Mouse (Mus musculus): ENCODE results near the gene Cpa4. TPM values are rescaled to one million over a fixed set of nuclear protein-coding genes. Genes with fewer than 3 reads are reported as not detected.
A peak's percentile ranks its signal among the peaks of the same experiment; 100 is the strongest.

Cpa4 gene
- polyA plus RNA-seq, 1 experiment from 2014 or later, result 0.08 TPM

DNA sequence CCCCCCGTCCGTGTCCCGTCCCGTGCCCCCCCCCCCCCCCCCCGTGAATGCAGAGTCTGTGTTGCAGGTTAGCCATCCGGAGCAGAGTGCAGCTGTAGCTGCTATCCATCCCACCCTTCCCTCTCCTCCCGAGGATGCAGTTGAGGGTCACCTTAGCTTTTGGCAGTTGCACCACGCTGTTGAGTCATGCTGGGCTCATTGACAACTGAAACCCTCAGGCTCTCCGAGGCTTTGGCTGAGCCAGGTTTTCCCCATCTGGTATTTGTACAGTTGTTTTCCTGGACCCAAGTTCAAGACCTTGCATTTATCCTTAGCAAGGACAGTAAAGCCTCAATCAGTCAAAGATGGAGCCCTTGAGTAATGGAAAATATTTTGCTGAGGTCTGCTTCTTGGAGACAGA is 12.1 kb upstream of the Cpa4 start:
- no peak overlapping the region for H3K9ac ChIP-seq (ENCODE audit: low read length)
- H3K27ac ChIP-seq (ENCODE audit: low read length), result no peak overlapping the region
- peaks cover 5% of the 10 kb centered on the region for H3K4me1 ChIP-seq (replicated peaks; ENCODE audit: control insufficient read depth, insufficient read depth, low read length)
- no peaks in the 10 kb centered on the region for H3K27me3 ChIP-seq (ENCODE audit: control insufficient read depth, insufficient read depth, low read depth, low read length)
- 23% methylated on average over 3 of the region's 9 CpGs for WGBS
- H3K4me2 ChIP-seq (ENCODE audit: low read depth, low read length), result no peak overlapping the region
- no peak overlapping the region for H3K4me3 ChIP-seq (ENCODE audit: low read length)
- no peak for ATAC-seq (ENCODE audit: low read depth)
- no peaks in the 10 kb centered on the region for H3K36me3 ChIP-seq (ENCODE audit: control insufficient read depth, insufficient read depth, low read length)
- no peaks in the 10 kb centered on the region for H3K9me3 ChIP-seq (ENCODE audit: control insufficient read depth, low read length)

DNA sequence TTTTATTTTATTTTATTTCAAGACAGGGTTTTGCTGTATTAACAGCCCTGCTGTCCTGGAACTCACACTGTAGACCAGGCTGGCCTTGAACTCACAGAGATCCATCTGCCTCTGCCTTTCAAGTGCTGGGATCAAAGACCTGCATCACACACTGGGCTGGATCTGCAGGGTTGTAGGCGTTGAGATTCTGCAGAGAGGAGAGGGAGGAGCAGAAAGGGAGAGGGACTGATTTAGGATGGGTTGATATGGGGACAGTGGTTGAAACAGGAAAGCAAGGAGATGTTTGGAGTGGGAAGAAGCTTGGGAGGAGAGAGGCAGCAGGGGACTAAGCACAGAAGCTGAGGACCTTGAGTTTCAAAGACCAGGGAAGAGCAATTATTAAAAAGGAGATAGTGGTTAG is 8.4 kb upstream of the Cpa4 start:
- H3K36me3 ChIP-seq (ENCODE audit: control insufficient read depth, insufficient read depth, low read length), result no peaks in the 10 kb centered on the region
- H3K9me3 ChIP-seq (ENCODE audit: control insufficient read depth, low read length), result no peaks in the 10 kb centered on the region
- H3K4me1 ChIP-seq (replicated peaks; ENCODE audit: control insufficient read depth, insufficient read depth, low read length), result no peaks in the 10 kb centered on the region; the same call in 1 of the 2 replicates
- H3K27me3 ChIP-seq (ENCODE audit: control insufficient read depth, insufficient read depth, low read depth, low read length), result no peaks in the 10 kb centered on the region
- H3K4me2 ChIP-seq (ENCODE audit: low read depth, low read length), result no peak overlapping the region
- H3K4me3 ChIP-seq (ENCODE audit: low read length), result no peak overlapping the region
- 60% methylated on average over 1 of the region's 1 CpGs for WGBS
- no peak overlapping the region for H3K9ac ChIP-seq (ENCODE audit: low read length)
- no peak overlapping the region for H3K27ac ChIP-seq (ENCODE audit: low read length)
- ATAC-seq (ENCODE audit: low read depth), result no peak

- no peak overlapping the region for H3K4me3 ChIP-seq (ENCODE audit: low read length)
- H3K9ac ChIP-seq (ENCODE audit: low read length), result no peak overlapping the region
- ATAC-seq (ENCODE audit: low read depth), result no peak
- H3K4me1 ChIP-seq (replicated peaks; ENCODE audit: control insufficient read depth, insufficient read depth, low read length), result no peaks in the 10 kb centered on the region
- no peak overlapping the region for H3K27ac ChIP-seq (ENCODE audit: low read length)
- no peaks in the 10 kb centered on the region for H3K9me3 ChIP-seq (ENCODE audit: control insufficient read depth, low read length)
- H3K4me2 ChIP-seq (ENCODE audit: low read depth, low read length), result no peak overlapping the region
- H3K27me3 ChIP-seq (ENCODE audit: control insufficient read depth, insufficient read depth, low read depth, low read length), result no peaks in the 10 kb centered on the region
- 65% methylated on average over 4 of the region's 4 CpGs for WGBS
- no peaks in the 10 kb centered on the region for H3K36me3 ChIP-seq (ENCODE audit: control insufficient read depth, insufficient read depth, low read length)
Observed at GRCm38 (mm10) chr6:30562132-30562531, 6.0 kb upstream of the Cpa4 start.

DNA sequence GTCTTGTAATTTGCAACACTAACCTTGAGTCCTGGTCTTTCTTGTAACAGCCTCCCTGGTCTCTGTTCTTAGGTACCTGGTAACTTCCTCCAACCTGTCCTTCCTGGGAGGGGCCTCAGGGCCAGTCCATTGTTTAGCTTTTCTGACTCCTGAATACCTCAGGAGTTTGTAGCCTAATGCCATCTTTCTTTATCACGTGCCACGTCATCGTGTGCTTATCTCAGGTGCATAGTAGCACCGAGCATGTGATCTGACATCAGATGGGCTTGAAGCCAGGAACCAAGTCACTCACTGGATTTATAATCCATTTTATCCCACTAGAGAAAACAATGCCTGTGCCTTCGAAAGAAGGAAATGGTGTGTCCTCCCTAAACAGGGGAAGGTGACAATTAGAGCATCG is 4.6 kb upstream of the Cpa4 start:
- no peaks in the 10 kb centered on the region for H3K9me3 ChIP-seq (ENCODE audit: control insufficient read depth, low read length)
- H3K4me2 ChIP-seq (ENCODE audit: low read depth, low read length), result no peak overlapping the region
- no peak overlapping the region for H3K27ac ChIP-seq (ENCODE audit: low read length)
- no peak overlapping the region for H3K9ac ChIP-seq (ENCODE audit: low read length)
- H3K4me1 ChIP-seq (replicated peaks; ENCODE audit: control insufficient read depth, insufficient read depth, low read length), result no peaks in the 10 kb centered on the region
- ATAC-seq (ENCODE audit: low read depth), result no peak
- 57% methylated on average over 6 of the region's 6 CpGs for WGBS
- no peaks in the 10 kb centered on the region for H3K27me3 ChIP-seq (ENCODE audit: control insufficient read depth, insufficient read depth, low read depth, low read length)
- no peak overlapping the region for H3K4me3 ChIP-seq (ENCODE audit: low read length)
- H3K36me3 ChIP-seq (ENCODE audit: control insufficient read depth, insufficient read depth, low read length), result no peaks in the 10 kb centered on the region

DNA sequence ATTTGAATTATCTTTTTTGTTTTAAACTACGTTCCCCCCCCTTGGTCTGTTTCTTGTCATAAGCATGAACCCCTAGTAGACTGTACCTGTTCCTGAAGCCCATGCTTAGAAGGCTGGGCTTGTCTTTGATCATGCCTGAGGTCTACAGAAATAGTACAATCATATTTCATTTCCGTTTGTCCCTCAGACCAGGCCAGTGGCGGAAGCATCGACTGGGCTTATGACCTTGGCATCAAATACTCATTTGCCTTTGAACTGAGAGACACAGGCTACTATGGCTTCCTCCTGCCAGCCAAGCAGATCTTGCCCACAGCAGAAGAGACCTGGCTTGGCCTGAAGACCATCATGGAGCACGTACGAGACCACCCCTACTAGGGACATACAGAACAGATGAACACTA is 4.1 kb upstream of the Cpa4 start:
- no peak overlapping the region for H3K4me2 ChIP-seq (ENCODE audit: low read depth, low read length)
- no peaks in the 10 kb centered on the region for H3K36me3 ChIP-seq (ENCODE audit: control insufficient read depth, insufficient read depth, low read length)
- no peaks in the 10 kb centered on the region for H3K4me1 ChIP-seq (replicated peaks; ENCODE audit: control insufficient read depth, insufficient read depth, low read length)
- H3K9me3 ChIP-seq (ENCODE audit: control insufficient read depth, low read length), result no peaks in the 10 kb centered on the region
- ATAC-seq (ENCODE audit: low read depth), result no peak
- no peaks in the 10 kb centered on the region for H3K27me3 ChIP-seq (ENCODE audit: control insufficient read depth, insufficient read depth, low read depth, low read length)
- no peak overlapping the region for H3K9ac ChIP-seq (ENCODE audit: low read length)
- no peak overlapping the region for H3K4me3 ChIP-seq (ENCODE audit: low read length)
- WGBS, result 81% methylated on average over 6 of the region's 6 CpGs
- H3K27ac ChIP-seq (ENCODE audit: low read length), result no peak overlapping the region

DNA sequence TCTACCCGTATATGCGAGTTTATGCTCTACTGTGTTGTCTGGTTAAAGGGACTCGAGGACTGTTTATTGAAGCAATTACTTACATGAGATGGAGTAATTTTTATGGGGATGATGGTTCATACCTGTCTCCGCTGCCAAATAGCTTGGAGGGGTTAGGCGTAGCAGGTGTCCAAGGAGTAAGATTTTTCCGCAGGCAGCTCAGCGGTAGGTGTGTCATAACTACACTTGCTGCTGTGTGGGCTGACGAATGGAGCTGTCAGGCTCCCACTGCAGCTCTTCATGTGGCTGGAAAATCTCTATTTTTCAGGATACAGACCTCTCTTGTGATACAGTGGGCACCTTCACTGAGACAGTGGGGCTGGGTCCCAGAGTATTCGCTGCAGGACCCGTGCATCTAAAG is 1.2 kb downstream of the Cpa4 start:
- no peak overlapping the region for H3K4me3 ChIP-seq (ENCODE audit: low read length)
- no peak overlapping the region for H3K9ac ChIP-seq (ENCODE audit: low read length)
- ATAC-seq (ENCODE audit: low read depth), result no peak
- no peaks in the 10 kb centered on the region for H3K9me3 ChIP-seq (ENCODE audit: control insufficient read depth, low read length)
- H3K27me3 ChIP-seq (ENCODE audit: control insufficient read depth, insufficient read depth, low read depth, low read length), result no peaks in the 10 kb centered on the region
- H3K4me1 ChIP-seq (replicated peaks; ENCODE audit: control insufficient read depth, insufficient read depth, low read length), result peaks cover 3% of the 10 kb centered on the region; the same call in 1 of the 2 replicates
- 79% methylated on average over 10 of the region's 10 CpGs for WGBS
- H3K36me3 ChIP-seq (ENCODE audit: control insufficient read depth, insufficient read depth, low read length), result no peaks in the 10 kb centered on the region
- no peak overlapping the region for H3K27ac ChIP-seq (ENCODE audit: low read length)
- no peak overlapping the region for H3K4me2 ChIP-seq (ENCODE audit: low read depth, low read length)

GRCm38 (mm10) chr6:30570012-30570411 is 1.8 kb downstream of the Cpa4 start:
- Histone ChIP-seq H3K27ac (ENCODE audit: low read length) (no peak overlapping the region), H3K4me1 (replicated peaks; ENCODE audit: control insufficient read depth, insufficient read depth, low read length) (peaks cover 3% of the 10 kb centered on the region; the same call in 1 of the 2 replicates), H3K9me3 (ENCODE audit: control insufficient read depth, low read length) (no peaks in the 10 kb centered on the region), H3K9ac (ENCODE audit: low read length) (no peak overlapping the region), H3K36me3 (ENCODE audit: control insufficient read depth, insufficient read depth, low read length) (no peaks in the 10 kb centered on the region), H3K27me3 (ENCODE audit: control insufficient read depth, insufficient read depth, low read depth, low read length) (no peaks in the 10 kb centered on the region), H3K4me2 (ENCODE audit: low read depth, low read length) (no peak overlapping the region), H3K4me3 (ENCODE audit: low read length) (no peak overlapping the region)
- no peak for ATAC-seq (ENCODE audit: low read depth)
- 81% methylated on average over 5 of the region's 5 CpGs for WGBS

- no peaks in the 10 kb centered on the region for H3K27me3 ChIP-seq (ENCODE audit: control insufficient read depth, insufficient read depth, low read depth, low read length)
- H3K9ac ChIP-seq (ENCODE audit: low read length), result no peak overlapping the region
- no peak overlapping the region for H3K4me3 ChIP-seq (ENCODE audit: low read length)
- H3K36me3 ChIP-seq (ENCODE audit: control insufficient read depth, insufficient read depth, low read length), result no peaks in the 10 kb centered on the region
- no peak overlapping the region for H3K4me2 ChIP-seq (ENCODE audit: low read depth, low read length)
- ATAC-seq (ENCODE audit: low read depth), result peak; percentile 85
- no peak overlapping the region for H3K27ac ChIP-seq (ENCODE audit: low read length)
- no peaks in the 10 kb centered on the region for H3K9me3 ChIP-seq (ENCODE audit: control insufficient read depth, low read length)
- 35% methylated on average over 20 of the region's 20 CpGs for WGBS
- H3K4me1 ChIP-seq (replicated peaks; ENCODE audit: control insufficient read depth, insufficient read depth, low read length), result peaks cover 3% of the 10 kb centered on the region; the same call in 1 of the 2 replicates
Observed at GRCm38 (mm10) chr6:30572456-30573311, 4.5 kb downstream of the Cpa4 start.

DNA sequence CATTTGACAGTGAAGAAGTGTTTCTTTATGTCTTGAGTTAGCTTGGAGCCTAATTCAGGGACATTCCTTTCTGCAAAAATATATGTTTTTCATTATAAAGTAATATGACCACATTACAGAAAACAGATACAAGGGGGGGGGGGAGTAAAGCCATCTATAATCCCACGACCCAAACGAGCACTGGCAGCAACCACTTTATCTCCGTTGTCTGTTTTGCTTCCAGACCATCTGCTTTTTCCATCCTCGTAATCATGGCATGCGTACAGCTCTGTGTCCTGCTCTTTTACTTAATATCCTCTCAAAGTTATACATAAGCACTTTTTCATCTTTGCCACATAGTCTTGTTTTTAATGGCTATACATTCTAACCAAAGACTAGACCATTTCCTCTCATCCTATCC is 5.2 kb downstream of the Cpa4 start:
- Histone ChIP-seq H3K4me3 (ENCODE audit: low read length) (no peak overlapping the region), H3K27ac (ENCODE audit: low read length) (no peak overlapping the region), H3K4me2 (ENCODE audit: low read depth, low read length) (no peak overlapping the region), H3K9ac (ENCODE audit: low read length) (no peak overlapping the region), H3K36me3 (ENCODE audit: control insufficient read depth, insufficient read depth, low read length) (no peaks in the 10 kb centered on the region), H3K9me3 (ENCODE audit: control insufficient read depth, low read length) (no peaks in the 10 kb centered on the region), H3K4me1 (replicated peaks; ENCODE audit: control insufficient read depth, insufficient read depth, low read length) (peaks cover 3% of the 10 kb centered on the region; the same call in 1 of the 2 replicates), H3K27me3 (ENCODE audit: control insufficient read depth, insufficient read depth, low read depth, low read length) (no peaks in the 10 kb centered on the region)
- no peak for ATAC-seq (ENCODE audit: low read depth)
- WGBS, result 57% methylated on average over 5 of the region's 5 CpGs
